ENCODE assay signal across 12 mouse cellular contexts in the genomic region with DNA sequence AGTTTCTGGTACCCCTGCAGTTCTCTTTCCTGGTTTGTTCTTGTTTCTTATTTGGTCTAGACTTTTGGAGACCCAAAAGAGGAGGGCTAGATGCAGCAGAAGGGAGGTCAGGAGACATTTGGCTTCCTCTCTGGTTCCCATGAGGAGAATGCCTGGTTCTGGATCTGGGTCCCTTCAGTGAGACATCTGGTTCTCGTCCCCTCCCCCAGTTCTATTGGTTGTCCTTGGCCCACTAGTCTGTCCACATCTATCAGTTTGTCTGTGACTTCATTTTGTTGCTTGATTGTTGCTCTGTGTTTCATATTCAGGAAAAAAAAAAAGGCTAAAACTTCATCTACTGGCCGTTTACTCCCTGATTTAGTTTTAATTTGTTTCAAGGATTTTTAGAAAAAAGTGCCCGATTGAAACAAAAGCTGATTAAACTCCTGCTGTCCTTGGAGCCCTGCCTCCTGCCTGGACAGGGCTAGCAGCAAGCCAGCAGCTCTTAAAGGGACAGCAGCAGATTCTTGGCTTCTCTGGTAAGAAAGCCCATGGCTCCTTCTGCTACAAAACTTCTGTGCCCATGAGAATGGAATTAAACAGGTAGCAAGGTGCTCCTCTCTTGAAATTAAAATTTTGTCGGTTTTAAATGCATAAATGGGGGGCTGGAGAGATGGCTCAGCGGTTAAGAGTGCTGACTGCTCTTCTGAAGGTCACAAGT. TPM values are rescaled to one million over a fixed set of nuclear protein-coding genes. Genes with fewer than 3 reads are reported as not detected.
A peak's percentile ranks its signal among the peaks of the same experiment; 100 is the strongest.
DNase-seq lines count a peak whose midpoint lies in the region; ATAC-seq and TF ChIP-seq lines count a peak whose summit lies in the region.
"Had no signal": no experiment of that assay in that cellular context is flagged by ENCODE, and none has a peak within 500 bp of the region (broad histone marks: within the 10 kb centered on the region; RNA-seq: fewer than 3 reads in every experiment).

No protein-coding gene starts in this region.

- no peak overlapping the region for H3K9ac ChIP-seq in kidney, embryonic 14.5 days (ENCODE audit: low read depth, low read length)
- H3K9ac ChIP-seq in heart, postnatal 0 days (replicated peaks; ENCODE audit: low read depth, low read length) = no peak overlapping the region
- H3K9ac ChIP-seq: forebrain, postnatal 0 days; limb, embryonic 15.5 days had no signal

- intact Hi-C loops in gastrocnemius, adult 2 months (cut with DNase I) = no loop called here

- H3K9me3 ChIP-seq in kidney, embryonic 14.5 days (ENCODE audit: control insufficient read depth, low read length) = no peaks in the 10 kb centered on the region
- no peaks in the 10 kb centered on the region for H3K9me3 ChIP-seq in heart, postnatal 0 days (replicated peaks; ENCODE audit: control insufficient read depth, low read length)
- H3K9me3 ChIP-seq: limb, embryonic 15.5 days had no signal

- 36% methylated on average over 5 of the region's 5 CpGs for WGBS in kidney, embryonic 14.5 days
- WGBS in heart, postnatal 0 days = 21% methylated on average over 5 of the region's 5 CpGs

- H3K4me2 ChIP-seq in kidney, embryonic 14.5 days (replicated peaks; ENCODE audit: low read depth, low read length) = no peak overlapping the region
- H3K4me2 ChIP-seq in heart, postnatal 0 days (ENCODE audit: low read depth, low read length) = 0 out of 2 replicates have a peak overlapping the region, but pooled peaks have one; percentile 15
- H3K4me2 ChIP-seq: limb, embryonic 15.5 days had no signal

- DNase-seq in gastrocnemius, adult 2 months = peak; percentile 23
- no peak for DNase-seq in gastrocnemius, postnatal 25 days
- peak; percentile 17 to 49 for DNase-seq in kidney, postnatal 4 days
- DNase-seq in Muller cell, postnatal 12 days (ENCODE audit: inconsistent ontology term) = peak; percentile 4
- peak; percentile 19 for DNase-seq in heart, postnatal 0 days (ENCODE audit: low spot score)
- DNase-seq in frontal cortex, postnatal 10 days (ENCODE audit: low spot score in 2 of 2) = no peak
- DNase-seq in spleen, adult 18-20 months = no peak
- DNase-seq: embryo, embryonic 11 days; forebrain, postnatal 0 days; lung, postnatal 4 days had no signal

- no peak for ATAC-seq in kidney, embryonic 14.5 days (ENCODE audit: low FRiP score, low TSS enrichment)
- ATAC-seq in heart, postnatal 0 days (ENCODE audit: insufficient read depth, low read depth) = no peak
- ATAC-seq: forebrain, postnatal 0 days had no signal

- no peaks in the 10 kb centered on the region for H3K36me3 ChIP-seq in kidney, embryonic 14.5 days (ENCODE audit: control insufficient read depth, insufficient read depth, low read length)
- H3K36me3 ChIP-seq in heart, postnatal 0 days (replicated peaks; ENCODE audit: control insufficient read depth, insufficient read depth, low read length) = no peaks in the 10 kb centered on the region
- H3K36me3 ChIP-seq: limb, embryonic 15.5 days had no signal

- H3K27ac ChIP-seq in gastrocnemius, adult 2 months = no peak overlapping the region
- H3K27ac ChIP-seq in kidney, embryonic 14.5 days (ENCODE audit: low read depth, low read length) = no peak overlapping the region
- H3K27ac ChIP-seq in heart, postnatal 0 days (ENCODE audit: low read depth) = peak overlapping the region; percentile 34; the same call in 1 of the 2 replicates
- H3K27ac ChIP-seq: limb, embryonic 15.5 days had no signal

- no peak for TF ChIP-seq EP300 in heart, postnatal 0 days (IDR thresholded peaks at IDR 0.05; ENCODE audit: low read depth)

- TF ChIP-seq CTCF in gastrocnemius, adult 2 months (IDR thresholded peaks at IDR 0.05) = no peak
- no peak for TF ChIP-seq CTCF in heart, postnatal 0 days (IDR thresholded peaks at IDR 0.05; ENCODE audit: low read depth)

- no peak overlapping the region for H3K4me3 ChIP-seq in gastrocnemius, adult 2 months
- no peak overlapping the region for H3K4me3 ChIP-seq in kidney, embryonic 14.5 days (ENCODE audit: low read length)
- H3K4me3 ChIP-seq in heart, postnatal 0 days (ENCODE audit: low read depth, low read length) = no peak overlapping the region
- H3K4me3 ChIP-seq: limb, embryonic 15.5 days had no signal

- H3K27me3 ChIP-seq in kidney, embryonic 14.5 days (ENCODE audit: control insufficient read depth, insufficient read depth, low read length) = no peaks in the 10 kb centered on the region
- H3K27me3 ChIP-seq in heart, postnatal 0 days (ENCODE audit: control insufficient read depth, insufficient read depth, low read length) = no peaks in the 10 kb centered on the region
- H3K27me3 ChIP-seq: limb, embryonic 15.5 days had no signal

- H3K4me1 ChIP-seq in kidney, embryonic 14.5 days (ENCODE audit: control insufficient read depth, insufficient read depth, low read length) = no peaks in the 10 kb centered on the region
- no peaks in the 10 kb centered on the region for H3K4me1 ChIP-seq in heart, postnatal 0 days (ENCODE audit: control insufficient read depth, insufficient read depth)
- H3K4me1 ChIP-seq: limb, embryonic 15.5 days had no signal

RNA-seq across cellular contexts. Expression of a gene that starts 5.2 kb away (rescaled TPM):
- total RNA-seq in gastrocnemius, adult 2 months (2021) = 1 to 10 TPM; 4.5 to 5.2 TPM
- 1 to 10 TPM; 4.3 to 4.4 TPM for total RNA-seq in gastrocnemius, postnatal 25 days (2021)
- polyA plus RNA-seq in kidney, embryonic 14.5 days (2014; fragmentation: Nextera tagmentation; extraction: Ambion mirVana) = 36.7 and 75.0 TPM in 2 replicates
- 20.5 and 32.7 TPM in 2 replicates for total RNA-seq in heart, postnatal 0 days (2014; rRNA removed; ENCODE audit: low replicate concordance)
- polyA plus RNA-seq in heart, postnatal 0 days (2015; fragmentation: Nextera tagmentation; extraction: Ambion mirVana) = 16.0 TPM in 2 replicates

RNA-seq across cellular contexts. Expression of a gene that starts 32.8 kb away (rescaled TPM):
- 1 to 10 TPM in 1 of 2 experiments, under 1 TPM in 1; 0.77 to 1.4 TPM for total RNA-seq in gastrocnemius, adult 2 months (2021)
- total RNA-seq in gastrocnemius, postnatal 25 days (2021) = 1 to 10 TPM in 1 of 2 experiments, under 1 TPM in 1; 0.97 to 1.2 TPM
- polyA plus RNA-seq in kidney, embryonic 14.5 days (2014; fragmentation: Nextera tagmentation; extraction: Ambion mirVana) = 0.76 and 1.7 TPM in 2 replicates
- 0.58 and 3.1 TPM in 2 replicates for total RNA-seq in heart, postnatal 0 days (2014; rRNA removed; ENCODE audit: low replicate concordance)
- polyA plus RNA-seq in heart, postnatal 0 days (2015; fragmentation: Nextera tagmentation; extraction: Ambion mirVana) = 4.2 and 4.4 TPM in 2 replicates

RNA-seq across cellular contexts. Expression of a gene that starts 46.2 kb away (rescaled TPM):
- 10 to 100 TPM; 31.1 to 39.6 TPM for total RNA-seq in gastrocnemius, adult 2 months (2021)
- total RNA-seq in gastrocnemius, postnatal 25 days (2021) = 10 to 100 TPM; 32.9 to 36.1 TPM
- 60.1 and 95.8 TPM in 2 replicates for polyA plus RNA-seq in kidney, embryonic 14.5 days (2014; fragmentation: Nextera tagmentation; extraction: Ambion mirVana)
- total RNA-seq in heart, postnatal 0 days (2014; rRNA removed; ENCODE audit: low replicate concordance) = 30.5 and 41.9 TPM in 2 replicates
- 37.1 and 38.2 TPM in 2 replicates for polyA plus RNA-seq in heart, postnatal 0 days (2015; fragmentation: Nextera tagmentation; extraction: Ambion mirVana)

Comparison
In these comparisons a context has a peak if more than half of its experiments do, and no peak if none do; other contexts are left out.
1. DNase-seq: peak in gastrocnemius, adult 2 months (single experiment), kidney, postnatal 4 days (2 of 2), Muller cell, postnatal 12 days (single experiment) and heart, postnatal 0 days (single experiment); none in gastrocnemius, postnatal 25 days (single experiment), frontal cortex, postnatal 10 days (0 of 2) and spleen, adult 18-20 months (0 of 2).